Mouse (Mus musculus): ENCODE results near the gene Spire2. TPM values are rescaled to one million over a fixed set of nuclear protein-coding genes. Genes with fewer than 3 reads are reported as not detected.

Gene Spire2
- 2.3 and 2.7 TPM in 2 replicates for polyA plus RNA-seq (2015; fragmentation: Nextera tagmentation; extraction: Ambion mirVana)

DNA sequence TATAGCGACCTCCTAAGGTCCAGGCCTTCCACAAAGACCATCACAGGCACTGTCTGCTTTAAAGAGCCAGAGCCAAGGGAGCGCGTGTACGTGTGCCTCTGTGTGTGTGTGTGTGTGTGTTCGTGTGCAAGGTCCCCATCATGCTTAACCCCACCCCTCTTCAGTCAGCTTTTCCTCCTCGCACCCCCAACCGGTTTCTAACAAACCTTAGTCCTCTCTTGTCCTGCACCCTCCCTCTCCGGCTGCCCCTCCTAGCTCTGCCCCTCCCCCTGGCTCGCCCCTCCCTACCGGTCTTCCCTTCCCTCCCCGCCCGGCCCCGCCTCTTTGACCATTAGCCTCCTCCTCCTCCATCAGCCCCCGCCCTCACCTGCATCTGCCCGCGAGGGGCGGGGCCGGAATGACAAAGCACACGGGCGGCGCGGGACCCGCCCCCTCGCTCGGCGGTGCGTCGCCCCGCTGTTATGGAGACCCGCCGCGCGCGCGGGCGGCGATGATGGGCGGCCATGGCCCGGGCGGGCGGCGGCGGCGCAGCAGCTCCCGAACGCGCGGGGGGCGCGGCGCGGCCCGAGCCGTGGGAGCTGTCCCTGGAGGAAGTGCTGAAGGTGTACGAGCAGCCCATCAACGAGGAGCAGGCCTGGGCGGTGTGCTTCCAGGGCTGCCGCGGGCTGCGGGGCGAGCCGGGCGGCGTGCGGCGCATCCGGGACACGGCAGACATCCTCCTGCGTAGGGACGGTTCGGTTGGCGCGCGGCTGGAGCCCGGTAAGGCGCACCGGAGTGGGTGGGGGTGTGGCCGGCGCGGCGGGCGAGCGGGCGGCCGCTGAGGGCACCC, at the start of gene Spire2:
Spire2 (plus strand) TSS at position 452 of the 829 bp plus-strand sequence.

DNA sequence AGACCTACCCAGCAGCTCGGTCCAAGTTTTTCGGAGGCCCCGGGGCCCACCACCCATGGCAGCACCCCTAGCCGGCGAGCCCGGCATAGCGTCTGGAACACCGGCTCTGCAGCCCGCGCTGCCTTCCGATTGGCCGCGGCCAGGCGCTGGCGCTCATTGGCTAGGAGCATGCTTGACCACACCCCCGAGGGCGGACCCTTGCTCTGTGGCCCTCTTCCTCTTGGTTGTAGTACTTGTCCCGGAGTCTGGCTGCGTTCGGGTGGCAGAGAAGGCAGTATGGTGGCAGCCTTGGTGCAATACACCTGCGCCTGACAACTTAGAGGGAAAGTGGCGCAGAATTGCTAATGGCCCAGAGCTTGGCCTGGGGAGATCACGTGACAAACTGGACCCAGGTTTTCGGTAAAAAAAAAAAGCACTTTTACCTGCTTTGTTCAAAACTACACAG, 14.0 kb upstream of the Spire2 start, which contains the start of gene Fanca:
Fanca (minus strand) TSS at position 110 of the 445 bp plus-strand sequence.

DNA sequence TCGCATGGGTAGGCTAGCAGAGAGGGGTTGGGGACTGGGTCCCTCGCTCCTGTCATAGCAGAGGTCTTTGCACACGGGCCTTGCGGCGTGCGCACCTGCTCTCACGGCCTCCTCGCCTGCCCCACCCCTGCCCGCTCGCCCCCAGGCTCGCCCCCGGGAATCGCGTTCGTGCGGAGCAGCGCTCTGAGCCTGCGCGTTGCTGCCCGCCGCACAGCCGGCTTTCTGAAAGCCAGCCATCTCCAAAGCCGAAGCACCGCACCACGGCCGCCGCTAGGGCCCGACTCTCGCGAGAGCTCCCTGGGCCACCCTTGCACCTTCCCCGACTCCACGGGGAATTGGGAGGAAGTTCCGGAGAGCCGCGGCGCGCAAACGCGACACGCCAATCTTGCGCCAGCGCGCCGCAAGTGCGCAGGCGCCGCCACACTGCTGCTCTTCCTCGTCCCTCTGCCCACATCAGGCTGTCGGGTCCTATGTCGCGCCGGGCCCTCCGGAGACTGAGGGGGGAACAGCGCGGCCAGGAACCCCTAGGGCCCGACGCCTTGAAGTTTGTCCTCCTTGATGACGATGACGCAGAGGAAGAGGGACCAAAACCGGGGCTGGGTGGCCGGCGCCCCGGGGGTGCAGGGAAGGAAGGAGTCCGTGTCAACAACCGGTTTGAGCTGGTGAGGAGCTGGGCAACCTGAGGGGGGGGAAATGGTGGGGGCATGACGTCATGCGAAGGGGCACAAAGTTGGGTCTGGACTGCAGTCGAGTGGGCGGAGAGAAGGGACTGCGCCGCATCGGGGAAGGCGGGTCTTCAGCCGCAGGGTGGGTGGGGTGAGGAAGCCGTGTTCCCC, 41.1 kb downstream of the Spire2 start, which contains the start of gene Tcf25:
Tcf25 (plus strand) TSS at position 351 of the 836 bp plus-strand sequence.

GRCm38 (mm10) chr8:123406786-123407185, 74.3 kb downstream of the Spire2 start, which contains the start of gene Mc1r:
Gene Mc1r (plus strand): TSS chr8:123407107.

GRCm38 (mm10) chr8:123411246-123411645, 78.7 kb downstream of the Spire2 start, which contains the start of gene Tubb3:
Gene Tubb3 (plus strand): TSS chr8:123411424.

Other genes with a start within 250 kb of the Spire2 start
- gene Rpl13, start 230.4 kb upstream of the Spire2 start, polyA plus RNA-seq (2015; fragmentation: Nextera tagmentation; extraction: Ambion mirVana): 1,489 and 1,511 TPM in 2 replicates
- 1.3 and 1.9 TPM in 2 replicates for gene Cpne7, start 215.3 kb upstream of the Spire2 start, polyA plus RNA-seq (2015; fragmentation: Nextera tagmentation; extraction: Ambion mirVana)
- gene Sult5a1, start 174.4 kb upstream of the Spire2 start, polyA plus RNA-seq (2015; fragmentation: Nextera tagmentation; extraction: Ambion mirVana): 6.2 and 6.5 TPM in 2 replicates
- gene Dpep1, start 146.5 kb upstream of the Spire2 start, polyA plus RNA-seq (2015; fragmentation: Nextera tagmentation; extraction: Ambion mirVana): 53.3 and 55.8 TPM in 2 replicates
- gene Chmp1a, start 120.0 kb upstream of the Spire2 start, polyA plus RNA-seq (2015; fragmentation: Nextera tagmentation; extraction: Ambion mirVana): 123 and 124 TPM in 2 replicates
- gene Spata33, start 119.9 kb upstream of the Spire2 start, polyA plus RNA-seq (2015; fragmentation: Nextera tagmentation; extraction: Ambion mirVana): 2.5 and 2.9 TPM in 2 replicates
- 16.7 and 17.7 TPM in 2 replicates for gene Cdk10, start 107.9 kb upstream of the Spire2 start, polyA plus RNA-seq (2015; fragmentation: Nextera tagmentation; extraction: Ambion mirVana)
- 1.9 and 2.7 TPM in 2 replicates for gene Spata2l, start 96.5 kb upstream of the Spire2 start, polyA plus RNA-seq (2015; fragmentation: Nextera tagmentation; extraction: Ambion mirVana)
- gene Zfp276, start 78.5 kb upstream of the Spire2 start, polyA plus RNA-seq (2015; fragmentation: Nextera tagmentation; extraction: Ambion mirVana): 10.5 and 11.0 TPM in 2 replicates
- gene Vps9d1, start 78.4 kb upstream of the Spire2 start, polyA plus RNA-seq (2015; fragmentation: Nextera tagmentation; extraction: Ambion mirVana): 18.2 and 18.4 TPM in 2 replicates
- gene Fanca, start 14.1 kb upstream of the Spire2 start, polyA plus RNA-seq (2015; fragmentation: Nextera tagmentation; extraction: Ambion mirVana): 11.2 and 14.2 TPM in 2 replicates
- 128 and 129 TPM in 2 replicates for gene Tcf25, start 41.0 kb downstream of the Spire2 start, polyA plus RNA-seq (2015; fragmentation: Nextera tagmentation; extraction: Ambion mirVana)
- not detected in 2 replicates for gene Mc1r, start 74.4 kb downstream of the Spire2 start, polyA plus RNA-seq (2015; fragmentation: Nextera tagmentation; extraction: Ambion mirVana)
- gene Tubb3, start 78.7 kb downstream of the Spire2 start, polyA plus RNA-seq (2015; fragmentation: Nextera tagmentation; extraction: Ambion mirVana): 1.2 and 1.3 TPM in 2 replicates
- 23.4 and 27.8 TPM in 2 replicates for gene Def8, start 90.8 kb downstream of the Spire2 start, polyA plus RNA-seq (2015; fragmentation: Nextera tagmentation; extraction: Ambion mirVana)
- 33.6 and 34.4 TPM in 2 replicates for gene Afg3l1, start 145.2 kb downstream of the Spire2 start, polyA plus RNA-seq (2015; fragmentation: Nextera tagmentation; extraction: Ambion mirVana)
- 0.29 and 0.33 TPM in 2 replicates for gene Dbndd1, start 182.8 kb downstream of the Spire2 start, polyA plus RNA-seq (2015; fragmentation: Nextera tagmentation; extraction: Ambion mirVana)
- 12.2 and 14.0 TPM in 2 replicates for gene Gas8, start 186.1 kb downstream of the Spire2 start, polyA plus RNA-seq (2015; fragmentation: Nextera tagmentation; extraction: Ambion mirVana)